Mouse (Mus musculus): Measurements from ENCODE around the gene Sort1. TPM values are rescaled to one million over a fixed set of nuclear protein-coding genes. Genes with fewer than 3 reads are reported as not detected.

The Sort1 gene
- polyA plus RNA-seq, 1 experiment from 2014 or later: 17.8 TPM

DNA sequence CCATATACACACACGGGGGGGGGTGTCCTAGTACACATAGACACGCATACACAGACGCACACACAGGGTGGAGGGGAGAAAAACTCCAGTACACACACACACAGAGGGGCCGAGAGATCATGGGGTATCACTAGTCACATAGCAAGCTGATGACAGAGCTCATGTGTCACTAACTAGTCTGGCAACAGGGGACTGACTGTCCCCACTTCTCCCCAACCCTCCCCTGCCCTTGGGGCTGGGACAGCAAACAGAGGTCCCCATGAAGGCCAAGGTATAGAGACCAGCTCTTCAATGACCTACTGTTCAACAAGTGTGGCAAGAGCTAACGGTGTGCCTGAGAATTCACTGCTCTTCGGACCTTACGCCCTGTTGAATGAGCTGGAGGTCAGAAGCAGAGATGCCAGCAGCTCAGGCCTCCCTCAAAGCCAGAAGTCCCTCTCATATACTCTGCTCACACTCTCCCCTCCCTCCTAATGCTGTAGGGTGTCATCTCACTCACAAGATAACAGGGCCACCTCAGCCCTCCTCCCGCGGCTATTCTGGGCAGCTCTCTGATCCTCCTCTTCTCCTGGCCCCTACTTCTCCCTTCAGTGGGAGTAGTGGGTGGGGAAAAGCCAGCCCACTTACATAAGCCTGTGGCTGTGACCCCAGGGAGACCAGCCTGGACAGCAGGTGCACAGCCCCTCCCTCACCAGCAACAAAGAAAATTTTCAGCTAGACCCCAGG, 80.6 kb downstream of the Sort1 start, which contains the start of gene Mybphl:
Gene Mybphl (plus strand): TSS at position 642 of the 726 bp plus-strand sequence.
- H3K9ac ChIP-seq (ENCODE audit: low read depth, low read length): no peak within 1 kb of the TSS; the same call in 1 of the 2 replicates
- no peak within 1 kb of the TSS for H3K4me2 ChIP-seq (replicated peaks; ENCODE audit: low read depth, low read length)
- no peaks in the 10 kb centered on the region for H3K9me3 ChIP-seq (ENCODE audit: control insufficient read depth, low read length)
- WGBS: 67% methylated on average over 9 of the region's 9 CpGs
- H3K27ac ChIP-seq (ENCODE audit: low read depth, low read length): no peak within 1 kb of the TSS
- 0 out of 2 replicates have a peak, but pooled peaks have one; percentile 24 for ATAC-seq (ENCODE audit: low FRiP score, low TSS enrichment)
- H3K4me1 ChIP-seq (ENCODE audit: control insufficient read depth, insufficient read depth, low read length): peaks cover 9% of the 10 kb centered on the region; the same call in 1 of the 2 replicates
- H3K4me3 ChIP-seq (ENCODE audit: low read length): no peak within 1 kb of the TSS
- no peaks in the 10 kb centered on the region for H3K36me3 ChIP-seq (ENCODE audit: control insufficient read depth, insufficient read depth, low read length)
- no peaks in the 10 kb centered on the region for H3K27me3 ChIP-seq (ENCODE audit: control insufficient read depth, insufficient read depth, low read length)

DNA sequence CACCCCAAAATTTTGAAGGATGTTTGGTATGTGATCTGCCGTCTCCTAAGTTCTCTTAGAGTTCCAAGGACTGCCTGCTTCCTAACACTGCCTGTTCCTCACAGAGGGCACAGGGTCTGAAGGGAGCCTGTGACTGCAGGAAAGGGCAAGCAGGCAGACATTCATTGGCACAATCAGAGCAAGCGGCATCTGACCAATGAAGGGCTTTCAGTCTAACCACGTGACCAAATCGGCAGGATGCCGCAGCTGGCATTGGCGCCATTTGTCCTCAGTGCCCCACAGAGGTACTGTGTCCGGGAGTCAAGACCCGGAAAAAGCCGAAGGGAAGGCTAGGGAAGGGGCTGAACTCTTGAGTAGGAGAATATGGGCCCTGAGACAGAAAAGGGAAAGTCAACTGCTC, 83.3 kb downstream of the Sort1 start:
- Histone ChIP-seq H3K4me1 (ENCODE audit: control insufficient read depth, insufficient read depth, low read length) (no peaks in the 10 kb centered on the region), H3K27me3 (ENCODE audit: control insufficient read depth, insufficient read depth, low read length) (no peaks in the 10 kb centered on the region), H3K9ac (ENCODE audit: low read depth, low read length) (no peak overlapping the region), H3K36me3 (ENCODE audit: control insufficient read depth, insufficient read depth, low read length) (no peaks in the 10 kb centered on the region), H3K9me3 (ENCODE audit: control insufficient read depth, low read length) (no peaks in the 10 kb centered on the region), H3K4me3 (ENCODE audit: low read length) (no peak overlapping the region), H3K27ac (ENCODE audit: low read depth, low read length) (no peak overlapping the region), H3K4me2 (replicated peaks; ENCODE audit: low read depth, low read length) (no peak overlapping the region)
- 70% methylated on average over 9 of the region's 9 CpGs for WGBS
- ATAC-seq (ENCODE audit: low FRiP score, low TSS enrichment): no peak

DNA sequence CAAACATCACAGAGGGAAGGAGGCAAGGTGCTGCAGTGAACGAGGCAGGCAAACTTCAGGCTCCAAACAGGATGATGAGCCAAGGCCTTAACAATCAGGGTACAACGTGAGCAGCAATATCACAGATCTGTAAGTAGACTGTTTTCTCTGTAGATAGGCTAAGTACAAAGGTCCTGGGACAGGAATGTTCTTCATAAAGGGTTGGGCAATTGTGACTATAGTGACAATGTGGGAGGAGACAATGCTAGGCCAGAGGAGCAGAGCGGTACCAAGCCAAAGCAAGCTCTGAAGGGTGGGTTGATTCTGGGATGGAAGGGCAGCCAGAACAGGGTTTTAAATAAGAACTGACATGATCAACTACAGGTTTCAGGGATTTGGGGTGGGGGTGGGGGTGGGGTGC, 83.9 kb downstream of the Sort1 start:
- no peaks in the 10 kb centered on the region for H3K36me3 ChIP-seq (ENCODE audit: control insufficient read depth, insufficient read depth, low read length)
- no peak overlapping the region for H3K4me3 ChIP-seq (ENCODE audit: low read length)
- no peak overlapping the region for H3K9ac ChIP-seq (ENCODE audit: low read depth, low read length)
- H3K4me2 ChIP-seq (replicated peaks; ENCODE audit: low read depth, low read length): no peak overlapping the region
- H3K27me3 ChIP-seq (ENCODE audit: control insufficient read depth, insufficient read depth, low read length): no peaks in the 10 kb centered on the region
- no peaks in the 10 kb centered on the region for H3K4me1 ChIP-seq (ENCODE audit: control insufficient read depth, insufficient read depth, low read length)
- H3K9me3 ChIP-seq (ENCODE audit: control insufficient read depth, low read length): no peaks in the 10 kb centered on the region
- 80% methylated on average over 3 of the region's 3 CpGs for WGBS
- no peak overlapping the region for H3K27ac ChIP-seq (ENCODE audit: low read depth, low read length)
- no peak for ATAC-seq (ENCODE audit: low FRiP score, low TSS enrichment)

DNA sequence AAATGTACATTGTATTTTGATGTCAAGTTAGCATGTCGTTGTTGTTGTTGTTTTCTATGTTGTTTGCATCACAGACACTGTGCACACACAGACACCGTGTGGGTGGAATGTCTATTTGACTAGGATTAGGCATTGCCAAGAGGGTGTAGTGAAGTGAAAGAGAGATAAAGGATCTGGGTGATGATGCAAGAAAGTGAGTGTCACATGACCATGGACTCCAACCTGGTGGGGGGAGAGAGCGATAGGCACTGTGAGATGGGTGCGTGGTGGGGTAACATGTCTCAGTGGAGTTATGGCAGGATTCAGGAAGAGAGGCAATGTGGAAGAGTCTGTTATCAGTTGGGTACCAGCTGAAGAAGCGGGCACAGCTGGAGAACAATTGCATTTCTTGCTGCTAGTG, 84.8 kb downstream of the Sort1 start:
- H3K27ac ChIP-seq (ENCODE audit: low read depth, low read length): no peak overlapping the region
- H3K4me2 ChIP-seq (replicated peaks; ENCODE audit: low read depth, low read length): no peak overlapping the region
- no peaks in the 10 kb centered on the region for H3K27me3 ChIP-seq (ENCODE audit: control insufficient read depth, insufficient read depth, low read length)
- no peak overlapping the region for H3K4me3 ChIP-seq (ENCODE audit: low read length)
- no peak overlapping the region for H3K9ac ChIP-seq (ENCODE audit: low read depth, low read length)
- no peak for ATAC-seq (ENCODE audit: low FRiP score, low TSS enrichment)
- no peaks in the 10 kb centered on the region for H3K4me1 ChIP-seq (ENCODE audit: control insufficient read depth, insufficient read depth, low read length)
- H3K9me3 ChIP-seq (ENCODE audit: control insufficient read depth, low read length): no peaks in the 10 kb centered on the region
- H3K36me3 ChIP-seq (ENCODE audit: control insufficient read depth, insufficient read depth, low read length): no peaks in the 10 kb centered on the region
- WGBS: 90% methylated on average over 5 of the region's 5 CpGs

DNA sequence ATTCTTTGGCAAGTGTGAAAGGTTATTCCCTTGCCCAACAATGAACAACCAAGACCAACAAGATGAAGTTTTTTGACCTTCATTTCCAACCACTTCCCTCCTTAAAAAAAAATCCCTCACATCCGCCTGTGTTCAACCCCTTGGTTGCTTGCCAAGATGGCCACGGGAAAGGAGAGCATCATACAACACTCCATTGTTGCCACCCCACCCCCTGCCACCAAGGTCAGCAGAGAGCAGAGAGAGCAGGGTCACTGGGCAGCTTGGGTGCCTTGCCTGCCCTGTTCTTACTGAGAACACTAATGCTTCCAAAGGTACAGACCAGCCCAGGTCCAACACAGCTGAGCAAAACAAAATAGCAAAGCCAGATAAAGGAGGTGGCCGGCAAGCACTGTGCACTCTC, 88.4 kb downstream of the Sort1 start:
- Histone ChIP-seq H3K9ac (ENCODE audit: low read depth, low read length) (no peak overlapping the region), H3K4me3 (ENCODE audit: low read length) (no peak overlapping the region), H3K4me2 (replicated peaks; ENCODE audit: low read depth, low read length) (no peak overlapping the region), H3K27me3 (ENCODE audit: control insufficient read depth, insufficient read depth, low read length) (no peaks in the 10 kb centered on the region), H3K9me3 (ENCODE audit: control insufficient read depth, low read length) (no peaks in the 10 kb centered on the region), H3K27ac (ENCODE audit: low read depth, low read length) (no peak overlapping the region), H3K4me1 (ENCODE audit: control insufficient read depth, insufficient read depth, low read length) (no peaks in the 10 kb centered on the region), H3K36me3 (ENCODE audit: control insufficient read depth, insufficient read depth, low read length) (no peaks in the 10 kb centered on the region)
- 79% methylated on average over 3 of the region's 3 CpGs for WGBS
- no peak for ATAC-seq (ENCODE audit: low FRiP score, low TSS enrichment)

DNA sequence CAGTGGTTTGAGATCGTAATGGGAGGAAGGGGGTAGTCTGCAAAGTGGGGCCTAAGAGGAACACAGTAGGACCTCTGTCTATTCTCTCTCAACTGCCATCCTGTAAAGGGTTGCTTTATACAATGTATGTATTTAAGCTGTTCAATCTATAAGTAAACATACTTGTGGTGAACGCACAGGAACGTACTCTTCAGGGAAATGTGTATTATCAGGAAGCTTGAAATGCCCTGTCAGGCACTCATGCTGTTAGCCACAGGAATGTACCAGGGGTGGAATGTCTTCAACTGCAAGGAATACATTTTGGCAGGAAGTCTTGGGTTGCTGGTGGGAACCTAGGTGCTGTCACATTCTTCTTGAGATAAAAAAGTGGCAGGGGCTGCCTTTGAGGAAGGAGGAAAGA, 88.8 kb downstream of the Sort1 start:
- Histone ChIP-seq H3K27ac (ENCODE audit: low read depth, low read length) (no peak overlapping the region), H3K9ac (ENCODE audit: low read depth, low read length) (no peak overlapping the region), H3K4me1 (ENCODE audit: control insufficient read depth, insufficient read depth, low read length) (no peaks in the 10 kb centered on the region), H3K4me3 (ENCODE audit: low read length) (no peak overlapping the region), H3K9me3 (ENCODE audit: control insufficient read depth, low read length) (no peaks in the 10 kb centered on the region), H3K4me2 (replicated peaks; ENCODE audit: low read depth, low read length) (no peak overlapping the region), H3K36me3 (ENCODE audit: control insufficient read depth, insufficient read depth, low read length) (no peaks in the 10 kb centered on the region), H3K27me3 (ENCODE audit: control insufficient read depth, insufficient read depth, low read length) (no peaks in the 10 kb centered on the region)
- 87% methylated on average over 3 of the region's 3 CpGs for WGBS
- ATAC-seq (ENCODE audit: low FRiP score, low TSS enrichment): no peak

DNA sequence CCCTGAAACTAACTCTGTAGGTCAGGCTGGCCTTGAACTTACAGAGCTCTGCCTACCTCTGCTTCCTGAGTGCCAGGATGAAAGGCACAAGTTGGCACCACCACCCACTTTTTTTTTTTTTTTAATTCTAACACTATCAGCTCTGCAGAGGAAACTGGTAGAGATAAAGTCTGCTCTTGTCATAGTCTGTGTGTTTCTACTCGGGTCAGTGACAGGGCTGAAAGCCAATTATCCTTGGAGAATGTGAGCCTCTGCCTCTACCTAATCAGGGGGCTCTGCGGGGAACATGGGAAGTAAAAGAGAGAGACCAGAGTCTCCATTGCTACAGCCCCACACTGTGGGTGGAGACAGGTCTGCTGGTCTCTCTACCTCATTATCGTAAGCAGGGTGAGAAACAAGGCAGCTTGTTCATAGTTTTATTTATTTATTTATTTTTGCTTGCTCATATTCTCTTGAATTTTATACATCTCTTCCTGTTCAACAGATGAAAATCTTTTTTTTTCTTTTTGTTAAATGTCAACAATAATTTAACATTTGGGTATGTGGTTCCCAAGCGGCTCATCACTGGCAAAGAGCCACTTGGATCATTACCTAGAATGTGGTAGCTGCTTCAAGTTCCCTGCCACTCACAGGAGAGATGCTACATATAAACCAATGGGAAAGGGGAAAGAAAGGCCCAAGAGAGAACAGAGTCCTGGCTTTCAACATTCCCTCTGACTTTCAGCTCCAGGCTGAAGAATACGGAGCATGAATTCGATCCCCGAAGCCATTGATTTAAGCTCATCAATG, 95.2 kb downstream of the Sort1 start:
- H3K27me3 ChIP-seq (ENCODE audit: control insufficient read depth, insufficient read depth, low read length): no peaks in the 10 kb centered on the region
- H3K27ac ChIP-seq (ENCODE audit: low read depth, low read length): no peak overlapping the region
- H3K4me3 ChIP-seq (ENCODE audit: low read length): no peak overlapping the region
- H3K4me2 ChIP-seq (replicated peaks; ENCODE audit: low read depth, low read length): no peak overlapping the region
- no peaks in the 10 kb centered on the region for H3K9me3 ChIP-seq (ENCODE audit: control insufficient read depth, low read length)
- ATAC-seq (ENCODE audit: low FRiP score, low TSS enrichment): no peak
- no peak overlapping the region for H3K9ac ChIP-seq (ENCODE audit: low read depth, low read length)
- H3K36me3 ChIP-seq (ENCODE audit: control insufficient read depth, insufficient read depth, low read length): no peaks in the 10 kb centered on the region
- H3K4me1 ChIP-seq (ENCODE audit: control insufficient read depth, insufficient read depth, low read length): no peaks in the 10 kb centered on the region
- WGBS: 84% methylated on average over 7 of the region's 7 CpGs

DNA sequence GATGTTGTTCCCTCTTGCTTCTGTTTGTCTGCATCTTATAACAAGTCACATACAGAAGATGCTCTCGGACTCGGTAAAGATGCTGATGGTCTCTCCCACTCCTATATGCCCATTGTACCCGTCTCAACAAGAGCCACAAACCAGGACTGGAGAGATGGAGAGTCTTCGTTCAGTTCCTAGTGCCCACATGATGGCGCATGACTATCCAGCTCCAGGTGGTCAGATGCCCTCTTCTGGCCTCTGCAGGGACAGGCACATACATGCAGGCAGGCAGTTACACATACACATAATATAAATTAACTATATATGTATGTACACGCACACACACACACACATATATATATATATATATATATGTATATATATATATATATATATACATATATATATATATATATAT, 96.8 kb downstream of the Sort1 start:
- Histone ChIP-seq H3K9me3 (ENCODE audit: control insufficient read depth, low read length) (no peaks in the 10 kb centered on the region), H3K27ac (ENCODE audit: low read depth, low read length) (no peak overlapping the region), H3K36me3 (ENCODE audit: control insufficient read depth, insufficient read depth, low read length) (no peaks in the 10 kb centered on the region), H3K9ac (ENCODE audit: low read depth, low read length) (no peak overlapping the region), H3K4me2 (replicated peaks; ENCODE audit: low read depth, low read length) (no peak overlapping the region), H3K4me3 (ENCODE audit: low read length) (no peak overlapping the region), H3K4me1 (ENCODE audit: control insufficient read depth, insufficient read depth, low read length) (peaks cover 6% of the 10 kb centered on the region; the same call in 1 of the 2 replicates), H3K27me3 (ENCODE audit: control insufficient read depth, insufficient read depth, low read length) (no peaks in the 10 kb centered on the region)
- WGBS: 86% methylated on average over 6 of the region's 6 CpGs
- no peak for ATAC-seq (ENCODE audit: low FRiP score, low TSS enrichment)

All from kidney, embryonic 14.5 days (tissue).